Mouse (Mus musculus) E14TG2a.4 (cell line): Measurements from ENCODE around the gene Ncoa1.

Source experiments
- CTCF ChIP-seq: conservative IDR thresholded peaks from 2 replicates; pipeline ENCODE4 v1.5.1; 2014; ENCODE audit warnings: low read length
- NANOG ChIP-seq: IDR thresholded peaks from 2 replicates; pipeline ENCODE4 v1.6.1; 2014; ENCODE audit warnings: borderline replicate concordance, low read length, mixed read lengths
- POU5F1 ChIP-seq: IDR thresholded peaks from 2 replicates; pipeline ENCODE4 v1.6.1; 2014; ENCODE audit warnings: low read length, borderline replicate concordance

DNA sequence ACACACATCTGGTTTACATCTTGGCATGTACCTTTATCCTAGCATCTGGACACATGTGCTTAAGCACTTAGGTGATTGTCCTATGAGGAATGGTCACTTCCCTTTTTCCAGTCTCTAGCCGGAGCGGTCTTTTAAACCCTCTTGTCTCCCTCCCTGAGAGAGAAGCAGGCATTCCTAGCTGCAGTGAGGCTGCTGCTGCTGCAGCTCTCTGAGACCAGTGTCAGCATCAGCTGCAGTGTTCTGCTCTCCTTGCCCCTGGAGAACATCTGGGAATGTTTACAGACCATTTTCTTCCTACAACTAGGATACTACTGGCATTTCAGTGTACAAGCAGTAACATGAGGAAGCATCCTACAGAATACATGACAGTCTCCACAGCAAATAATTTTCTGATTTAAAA is 133.8 kb downstream of the Ncoa1 start:
- no peak for TF ChIP-seq CTCF
- no peak for TF ChIP-seq NANOG
- TF ChIP-seq POU5F1, result no peak
